Mouse (Mus musculus): ENCODE measurements around the gene Foxo6.

GRCm38 (mm10) chr4:120304580-120304979 is 17.4 kb upstream of the Foxo6 start:
- TF ChIP-seq POLR2A (IDR thresholded peaks at IDR 0.05; ENCODE audit: borderline replicate concordance, extremely low read depth, insufficient read depth, insufficient read length, poor library complexity, severe bottlenecking) = no peak
- TF ChIP-seq CTCF (IDR thresholded peaks at IDR 0.05; ENCODE audit: borderline replicate concordance, extremely low read depth, insufficient read depth, insufficient read length) = no peak

All from brain, embryonic 14.5 days (tissue).